Mouse (Mus musculus): Measurements from ENCODE around the gene Capza1.

Gene Capza1

GRCm38 (mm10) chr3:104788075-104788474 is 76.2 kb downstream of the Capza1 start, which contains the start of gene Rhoc:
Gene Rhoc, plus strand, starts transcription at chr3:104788375.
- DNase-seq, result no peak

GRCm38 (mm10) chr3:104785284-104785683 is 79.0 kb downstream of the Capza1 start:
- DNase-seq, result peak; percentile 90

- peak; percentile 93 for DNase-seq
These were observed 80.3 kb downstream of the Capza1 start for GRCm38 (mm10) chr3:104783971-104784500.

- DNase-seq, result peak; percentile 98
These were observed 82.1 kb downstream of the Capza1 start for GRCm38 (mm10) chr3:104782061-104782681.

- peak; percentile 98 for DNase-seq
These were observed 82.8 kb downstream of the Capza1 start, which contains the start of gene Fam19a3 for GRCm38 (mm10) chr3:104781471-104781903. Gene Fam19a3, minus strand, starts transcription at chr3:104781840.

- peak; percentile 98 for DNase-seq
These were observed 83.5 kb downstream of the Capza1 start, which contains the start of gene Ppm1j for GRCm38 (mm10) chr3:104780561-104781420. Gene Ppm1j, plus strand, starts transcription at chr3:104781056.

GRCm38 (mm10) chr3:104779949-104780348 is 84.4 kb downstream of the Capza1 start:
- peak; percentile 93 for DNase-seq

- peak; percentile 86 for DNase-seq
These were observed 87.0 kb downstream of the Capza1 start for GRCm38 (mm10) chr3:104777342-104777741.

DNA sequence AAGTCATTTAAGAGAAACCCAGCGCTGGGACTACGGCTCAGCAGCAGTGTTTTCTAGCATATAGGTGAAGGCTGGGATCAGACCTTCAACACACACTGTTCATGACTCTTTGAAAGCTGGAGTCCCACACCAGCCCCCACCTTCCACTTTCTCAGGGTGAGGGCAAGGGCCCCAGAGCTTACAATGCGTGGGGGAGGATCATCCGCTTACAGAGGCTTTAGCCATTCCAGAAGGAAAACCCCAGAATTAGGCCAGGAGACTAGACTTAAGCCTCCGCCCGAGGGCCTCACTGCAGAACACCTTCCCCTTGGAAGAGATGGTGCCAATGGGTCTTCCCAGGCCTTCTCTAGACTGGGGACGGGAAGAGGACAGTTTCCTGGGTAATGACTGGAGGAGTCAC is 91.0 kb downstream of the Capza1 start:
- no peak for DNase-seq
